Mouse (Mus musculus): Measurements from ENCODE around the gene Trnau1ap.

- TF ChIP-seq CTCF (IDR thresholded peaks at IDR 0.05; ENCODE audit: borderline replicate concordance, insufficient read depth, low read length) (no peak), POLR2A (IDR thresholded peaks at IDR 0.05; ENCODE audit: low read depth, low read length) (peak; percentile 82)
Observed at GRCm38 (mm10) chr4:132329115-132329834, at the start of gene Trnau1ap.
